Mouse (Mus musculus) lung, postnatal 10 days (tissue): ENCODE results near the gene Cd2bp2.

Experiments
- DNase-seq: peaks from one replicate; pipeline ENCODE4 v3.0.0; 2021

The Cd2bp2 gene

GRCm38 (mm10) chr7:127195544-127196295 is at the start of gene Cd2bp2:
Cd2bp2 (minus strand) TSS chr7:127196050.
- DNase-seq, result peak; percentile 98

GRCm38 (mm10) chr7:127244658-127245510 is 49.0 kb upstream of the Cd2bp2 start:
- peak; percentile 62 for DNase-seq

GRCm38 (mm10) chr7:127243870-127244657 is 48.2 kb upstream of the Cd2bp2 start, which contains the start of gene Zfp771:
Zfp771 (plus strand) TSS chr7:127244274.
- DNase-seq, result peak; percentile 98

- DNase-seq, result no peak
These were observed 47.6 kb upstream of the Cd2bp2 start for GRCm38 (mm10) chr7:127243361-127243867.

GRCm38 (mm10) chr7:127234777-127235176 is 38.9 kb upstream of the Cd2bp2 start:
- no peak for DNase-seq

- DNase-seq, result no peak
These were observed 37.9 kb upstream of the Cd2bp2 start for GRCm38 (mm10) chr7:127233765-127234164.

GRCm38 (mm10) chr7:127233368-127233749 is 37.5 kb upstream of the Cd2bp2 start:
- DNase-seq, result peak; percentile 36

GRCm38 (mm10) chr7:127232622-127233367 is 36.9 kb upstream of the Cd2bp2 start, which contains the start of the genes Zfp553 and Sept1:
Zfp553 (plus strand) TSS chr7:127233061.
Sept1 (minus strand) TSS chr7:127233130.
- DNase-seq, result peak; percentile 86

- DNase-seq, result no peak
These were observed 36.2 kb upstream of the Cd2bp2 start for GRCm38 (mm10) chr7:127231826-127232621.

- no peak for DNase-seq
These were observed 35.5 kb upstream of the Cd2bp2 start for GRCm38 (mm10) chr7:127231376-127231775.

- peak; percentile 90 for DNase-seq
These were observed 32.9 kb upstream of the Cd2bp2 start for GRCm38 (mm10) chr7:127228615-127229303.

- DNase-seq, result no peak
These were observed 29.5 kb upstream of the Cd2bp2 start for GRCm38 (mm10) chr7:127225147-127225995.

- no peak for DNase-seq
These were observed 28.8 kb upstream of the Cd2bp2 start for GRCm38 (mm10) chr7:127224616-127225015.

GRCm38 (mm10) chr7:127223515-127224478 is 27.9 kb upstream of the Cd2bp2 start:
- DNase-seq, result no peak

GRCm38 (mm10) chr7:127223106-127223505 is 27.3 kb upstream of the Cd2bp2 start:
- DNase-seq, result no peak

GRCm38 (mm10) chr7:127220440-127220839 is 24.6 kb upstream of the Cd2bp2 start:
- DNase-seq, result no peak

- DNase-seq, result no peak
These were observed 22.8 kb upstream of the Cd2bp2 start for GRCm38 (mm10) chr7:127218670-127219069.
